17 mouse cellular contexts compared by ENCODE assay signal in the genomic region with DNA sequence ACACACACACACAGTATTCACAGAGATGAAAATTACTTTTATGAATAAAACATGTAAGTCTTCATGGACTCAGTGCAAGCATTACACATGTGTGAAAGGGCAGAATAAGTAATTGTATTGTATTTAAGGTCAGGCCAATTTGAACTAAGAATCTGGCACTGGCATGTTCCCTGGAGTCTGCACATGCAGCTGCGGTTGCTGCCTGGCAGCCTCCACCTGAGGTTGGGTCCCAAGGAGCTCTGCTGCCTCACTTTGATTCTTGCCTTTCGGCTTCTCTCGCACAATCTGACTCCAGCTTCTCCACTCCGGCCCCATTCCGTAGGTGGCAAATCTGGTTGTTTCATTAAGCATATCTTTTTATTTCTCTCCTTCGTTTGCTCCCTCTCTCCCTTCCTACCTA. TPM values are rescaled to one million over a fixed set of nuclear protein-coding genes. Genes with fewer than 3 reads are reported as not detected.
"Had no signal": no experiment of that assay in that cellular context is flagged by ENCODE, and none has a peak within 500 bp of the region (broad histone marks: within the 10 kb centered on the region; RNA-seq: fewer than 3 reads in every experiment).

No protein-coding gene starts in this region.

- H3K9ac ChIP-seq: kidney, embryonic 15.5 days; limb, embryonic 15.5 days; liver, embryonic 12.5 days; lung, embryonic 14.5 days; neural tube, embryonic 13.5 days had no signal

- H3K4me1 ChIP-seq: kidney, embryonic 15.5 days; liver, embryonic 12.5 days had no signal

- H3K4me3 ChIP-seq: kidney, embryonic 15.5 days; limb, embryonic 15.5 days; liver, embryonic 12.5 days; myocyte; neural tube, embryonic 13.5 days had no signal

- H3K4me2 ChIP-seq: kidney, embryonic 15.5 days; limb, embryonic 15.5 days; liver, embryonic 12.5 days; lung, embryonic 14.5 days; neural tube, embryonic 13.5 days had no signal

- DNase-seq: kidney, adult 2 months; kidney, postnatal 14 days; left cerebral cortex, postnatal 4 days; lung, embryonic 14.5 days; lung, postnatal 10 days; lung, postnatal 4 days; thymus, adult 18-20 months; thymus, postnatal 36 days had no signal

- H3K27me3 ChIP-seq: kidney, embryonic 15.5 days; liver, embryonic 12.5 days; neural tube, embryonic 13.5 days had no signal

- H3K9me3 ChIP-seq: kidney, embryonic 15.5 days; limb, embryonic 15.5 days; liver, embryonic 12.5 days; neural tube, embryonic 13.5 days had no signal

- ATAC-seq: intestine, embryonic 16.5 days; liver, embryonic 12.5 days had no signal

- H3K27ac ChIP-seq: kidney, embryonic 15.5 days; limb, embryonic 15.5 days; liver, embryonic 12.5 days; neural tube, embryonic 13.5 days; stomach, postnatal 0 days had no signal

- H3K36me3 ChIP-seq: kidney, embryonic 15.5 days; limb, embryonic 15.5 days; liver, embryonic 12.5 days; neural tube, embryonic 13.5 days had no signal

RNA-seq across cellular contexts. Expression of a gene that starts 10.6 kb away (rescaled TPM):
- polyA plus RNA-seq: intestine, embryonic 16.5 days; kidney, adult 2 months; large intestine, adult 2 months; liver, embryonic 12.5 days; liver, embryonic 16.5 days; lung, embryonic 14.5 days; myocyte; neural tube, embryonic 13.5 days had no signal

RNA-seq across cellular contexts. Expression of a gene that starts 36.4 kb away (rescaled TPM):
- polyA plus RNA-seq: intestine, embryonic 16.5 days; kidney, embryonic 15.5 days; large intestine, adult 2 months; limb, embryonic 15.5 days; liver, embryonic 12.5 days; liver, embryonic 16.5 days; lung, embryonic 14.5 days; myocyte; neural tube, embryonic 13.5 days had no signal

RNA-seq across cellular contexts. Expression of a gene that starts 49.4 kb away (rescaled TPM):
- polyA plus RNA-seq: myocyte had no signal
